Mouse (Mus musculus): ENCODE measurements at regions not wholly inside any gene's neighbourhood (a gene's known extent, or its start where the extent isn't known, plus 50 kb on each side); places are given as distances from the start of the nearest gene placed in this dataset.

- no peak for TF ChIP-seq EP300 (IDR thresholded peaks at IDR 0.05)
- no peak for TF ChIP-seq CTCF (IDR thresholded peaks at IDR 0.05)
Measured at GRCm38 (mm10) chr10:37349261-37349660, 210.5 kb upstream of the Marcks start.
